Comparison of ENCODE assay signal across 13 mouse cellular contexts in genomic region chr1:36314959-36315775, GRCm38 (mm10). TPM values are rescaled to one million over a fixed set of nuclear protein-coding genes. Genes with fewer than 3 reads are reported as not detected.
DNase-seq lines count a peak whose midpoint lies in the region; ATAC-seq and TF ChIP-seq lines count a peak whose summit lies in the region.
"Had no signal": no experiment of that assay in that cellular context is flagged by ENCODE, and none has a peak within 500 bp of the region (broad histone marks: within the 10 kb centered on the region; RNA-seq: fewer than 3 reads in every experiment).

No protein-coding gene starts in this region.

- no peak overlapping the region for H3K9ac ChIP-seq in hindbrain, postnatal 0 days (replicated peaks; ENCODE audit: low read length)
- no peak overlapping the region for H3K9ac ChIP-seq in hindbrain, embryonic 12.5 days
- H3K9ac ChIP-seq in liver, embryonic 13.5 days, result no peak overlapping the region
- no peak overlapping the region for H3K9ac ChIP-seq in heart, adult 2 months (ENCODE audit: low read depth, low read length)
- H3K9ac ChIP-seq: hindbrain, embryonic 15.5 days had no signal

- DNase-seq in hindbrain, postnatal 0 days (ENCODE audit: low spot score), result peak; percentile 27
- peak; percentile 41 for DNase-seq in CD4-positive helper T cell, adult 2 months (ENCODE audit: low read depth, low spot score)
- DNase-seq in R1 (ENCODE audit: low read depth, low spot score), result peak; percentile 98
- peak; percentile 23 for DNase-seq in liver, embryonic 13.5 days
- DNase-seq in ovary, adult 18-20 months (ENCODE audit: low spot score), result no peak
- DNase-seq in heart, adult 2 months, result no peak
- DNase-seq: cerebellum, adult 8-10 months; left cerebral cortex, postnatal 4 days; lung, postnatal 14 days had no signal

- no peak for TF ChIP-seq POLR2A in heart, adult 2 months (IDR thresholded peaks at IDR 0.05; ENCODE audit: insufficient read depth, low read depth, low read length)

- H3K9me3 ChIP-seq in hindbrain, postnatal 0 days (ENCODE audit: low read length), result no peaks in the 10 kb centered on the region
- no peaks in the 10 kb centered on the region for H3K9me3 ChIP-seq in hindbrain, embryonic 12.5 days (replicated peaks)
- no peaks in the 10 kb centered on the region for H3K9me3 ChIP-seq in liver, embryonic 13.5 days (replicated peaks)
- H3K9me3 ChIP-seq: hindbrain, embryonic 15.5 days had no signal

- ATAC-seq in hindbrain, postnatal 0 days, result no peak
- ATAC-seq in hindbrain, embryonic 12.5 days (ENCODE audit: low FRiP score), result no peak
- peak; percentile 45; the same call in 1 of the 2 replicates for ATAC-seq in liver, embryonic 13.5 days (ENCODE audit: low read depth)

- no peak for TF ChIP-seq EP300 in heart, adult 2 months (IDR thresholded peaks at IDR 0.05; ENCODE audit: insufficient read depth, low read depth, low read length)

- H3K4me3 ChIP-seq in hindbrain, postnatal 0 days (ENCODE audit: low read length), result no peak overlapping the region
- H3K4me3 ChIP-seq in hindbrain, embryonic 12.5 days, result no peak overlapping the region
- H3K4me3 ChIP-seq in liver, embryonic 13.5 days (replicated peaks), result no peak overlapping the region
- no peak overlapping the region for H3K4me3 ChIP-seq in heart, adult 2 months
- H3K4me3 ChIP-seq: hindbrain, embryonic 15.5 days had no signal

- WGBS in hindbrain, postnatal 0 days, result 89% methylated on average over 11 of the region's 11 CpGs
- whole genome bisulfite sequencing in hindbrain, embryonic 12.5 days, result 91% methylated on average over 11 of the region's 11 CpGs
- WGBS in liver, embryonic 13.5 days (ENCODE audit: insufficient replicate concordance), result 69% methylated on average over 11 of the region's 11 CpGs
- WGBS in heart, adult 2 months, result 86% methylated on average over 11 of the region's 11 CpGs

- H3K36me3 ChIP-seq in hindbrain, postnatal 0 days (ENCODE audit: insufficient read depth, low read length), result peaks cover under 1% of the 10 kb centered on the region
- peaks cover 2% of the 10 kb centered on the region; the same call in 1 of the 2 replicates for H3K36me3 ChIP-seq in hindbrain, embryonic 12.5 days
- no peaks in the 10 kb centered on the region for H3K36me3 ChIP-seq in liver, embryonic 13.5 days
- no peaks in the 10 kb centered on the region for H3K36me3 ChIP-seq in heart, adult 2 months (ENCODE audit: control insufficient read depth, insufficient read depth, low read length)

- no peaks in the 10 kb centered on the region for H3K27me3 ChIP-seq in hindbrain, postnatal 0 days (ENCODE audit: insufficient read depth, low read length)
- H3K27me3 ChIP-seq in hindbrain, embryonic 12.5 days, result no peaks in the 10 kb centered on the region
- H3K27me3 ChIP-seq in liver, embryonic 13.5 days, result peaks cover 7% of the 10 kb centered on the region
- H3K27me3 ChIP-seq in heart, adult 2 months (ENCODE audit: control insufficient read depth, insufficient read depth, low read length), result no peaks in the 10 kb centered on the region
- H3K27me3 ChIP-seq: hindbrain, embryonic 15.5 days had no signal

- intact Hi-C loops in heart, adult 2 months (cut with DNase I), result no loop called here

- H3K4me1 ChIP-seq in hindbrain, postnatal 0 days (ENCODE audit: insufficient read depth, low read length), result no peaks in the 10 kb centered on the region
- H3K4me1 ChIP-seq in hindbrain, embryonic 12.5 days, result no peaks in the 10 kb centered on the region
- H3K4me1 ChIP-seq in liver, embryonic 13.5 days (replicated peaks), result peaks cover 2% of the 10 kb centered on the region; the same call in 1 of the 2 replicates
- peaks cover 1% of the 10 kb centered on the region for H3K4me1 ChIP-seq in heart, adult 2 months (ENCODE audit: control insufficient read depth, insufficient read depth, low read length)
- H3K4me1 ChIP-seq: hindbrain, embryonic 15.5 days had no signal

- no peak for TF ChIP-seq CTCF in hindbrain, postnatal 0 days (IDR thresholded peaks at IDR 0.05; ENCODE audit: low read depth)
- no peak for TF ChIP-seq CTCF in heart, adult 2 months (IDR thresholded peaks at IDR 0.05)

- H3K79me2 ChIP-seq in heart, adult 2 months (replicated peaks; ENCODE audit: control insufficient read depth, insufficient read depth, low read length), result no peaks in the 10 kb centered on the region

- H3K4me2 ChIP-seq in hindbrain, postnatal 0 days (ENCODE audit: low read depth, low read length), result no peak overlapping the region
- H3K4me2 ChIP-seq in hindbrain, embryonic 12.5 days (replicated peaks), result no peak overlapping the region
- no peak overlapping the region for H3K4me2 ChIP-seq in liver, embryonic 13.5 days
- H3K4me2 ChIP-seq: hindbrain, embryonic 15.5 days had no signal

- H3K27ac ChIP-seq in hindbrain, postnatal 0 days, result no peak overlapping the region
- no peak overlapping the region for H3K27ac ChIP-seq in hindbrain, embryonic 12.5 days
- H3K27ac ChIP-seq in liver, embryonic 13.5 days, result no peak overlapping the region
- no peak overlapping the region for H3K27ac ChIP-seq in heart, adult 2 months
- H3K27ac ChIP-seq: hindbrain, embryonic 15.5 days; kidney, postnatal 0 days had no signal

RNA-seq across cellular contexts. Expression of gene Arid5a, which starts 7.6 kb away (rescaled TPM):
- total RNA-seq in hindbrain, postnatal 0 days (2014; rRNA removed), result 10.1 and 13.8 TPM in 2 replicates
- 8.4 and 8.5 TPM in 2 replicates for polyA plus RNA-seq in hindbrain, postnatal 0 days (2015; fragmentation: Nextera tagmentation; extraction: Ambion mirVana)
- 3.6 and 3.8 TPM in 2 replicates for polyA plus RNA-seq in hindbrain, embryonic 12.5 days (2016; fragmentation: Nextera tagmentation; extraction: Ambion mirVana)
- 2.1 and 2.2 TPM in 2 replicates for polyA plus RNA-seq in liver, embryonic 13.5 days (2015; fragmentation: Nextera tagmentation; extraction: Ambion mirVana)
- total RNA-seq in heart, adult 2 months (2021), result 10 to 100 TPM; 10.2 to 12.4 TPM
- polyA plus RNA-seq in heart, adult 2 months (2012; rRNA removed), result 4.7 and 4.9 TPM in 2 replicates

RNA-seq across cellular contexts. Expression of gene Neurl3, which starts 40.7 kb away (rescaled TPM):
- total RNA-seq in hindbrain, postnatal 0 days (2014; rRNA removed), result 0.16 and 1.2 TPM in 2 replicates
- 1.8 and 2.1 TPM in 2 replicates for polyA plus RNA-seq in hindbrain, postnatal 0 days (2015; fragmentation: Nextera tagmentation; extraction: Ambion mirVana)
- polyA plus RNA-seq in hindbrain, embryonic 12.5 days (2016; fragmentation: Nextera tagmentation; extraction: Ambion mirVana), result 0.52 and 0.77 TPM in 2 replicates
- polyA plus RNA-seq in liver, embryonic 13.5 days (2015; fragmentation: Nextera tagmentation; extraction: Ambion mirVana), result 2.4 and 2.8 TPM in 2 replicates
- 1 to 10 TPM; 2.2 to 3.0 TPM for total RNA-seq in heart, adult 2 months (2021)
- 5.8 and 6.1 TPM in 2 replicates for polyA plus RNA-seq in heart, adult 2 months (2012; rRNA removed)

RNA-seq across cellular contexts. Expression of gene Kansl3, which starts 53.8 kb away (rescaled TPM):
- total RNA-seq in hindbrain, postnatal 0 days (2014; rRNA removed), result 60.0 and 60.4 TPM in 2 replicates
- 29.6 and 31.5 TPM in 2 replicates for polyA plus RNA-seq in hindbrain, postnatal 0 days (2015; fragmentation: Nextera tagmentation; extraction: Ambion mirVana)
- polyA plus RNA-seq in hindbrain, embryonic 12.5 days (2016; fragmentation: Nextera tagmentation; extraction: Ambion mirVana), result 44.5 and 45.4 TPM in 2 replicates
- 10.9 and 12.2 TPM in 2 replicates for polyA plus RNA-seq in liver, embryonic 13.5 days (2015; fragmentation: Nextera tagmentation; extraction: Ambion mirVana)
- total RNA-seq in heart, adult 2 months (2021), result 10 to 100 TPM; 49.7 to 52.8 TPM
- 35.4 and 57.0 TPM in 2 replicates for polyA plus RNA-seq in heart, adult 2 months (2012; rRNA removed)

RNA-seq across cellular contexts. Expression of gene Fer1l5, which starts 56.9 kb away (rescaled TPM):
- not detected in 2 replicates for total RNA-seq in hindbrain, postnatal 0 days (2014; rRNA removed)
- polyA plus RNA-seq in hindbrain, postnatal 0 days (2015; fragmentation: Nextera tagmentation; extraction: Ambion mirVana), result 0.73 and 1.2 TPM in 2 replicates
- 2.3 and 2.6 TPM in 2 replicates for polyA plus RNA-seq in hindbrain, embryonic 12.5 days (2016; fragmentation: Nextera tagmentation; extraction: Ambion mirVana)
- polyA plus RNA-seq in liver, embryonic 13.5 days (2015; fragmentation: Nextera tagmentation; extraction: Ambion mirVana), result 0.23 TPM in 2 replicates
- total RNA-seq in heart, adult 2 months (2021), result not detected
- polyA plus RNA-seq in heart, adult 2 months (2012; rRNA removed), result 0.04 TPM in 1 of 2 replicates, not detected in the other
- total RNA-seq: heart, adult 18-20 months had no signal

Comparison
In these comparisons a context has a peak if more than half of its experiments do, and no peak if none do; other contexts are left out.
1. DNase-seq: peak in hindbrain, postnatal 0 days (single experiment), CD4-positive helper T cell, adult 2 months (single experiment), R1 (single experiment) and liver, embryonic 13.5 days (single experiment); none in ovary, adult 18-20 months (single experiment) and heart, adult 2 months (0 of 2).